Mouse (Mus musculus) bone marrow macrophage, adult 2 months (primary cell): ENCODE data around the gene Wdr54.

ENCODE experiments used
- CTCF ChIP-seq: IDR thresholded peaks from 2 replicates; pipeline ENCODE4 v1.5.1; 2012; ENCODE audit warnings: low read depth, mild to moderate bottlenecking, low read length, moderate library complexity
- POLR2A ChIP-seq: IDR thresholded peaks from 2 replicates; pipeline ENCODE4 v1.6.1; 2012; ENCODE audit warnings: mild to moderate bottlenecking, low read depth, low read length, borderline replicate concordance

- TF ChIP-seq POLR2A (no peak), CTCF (no peak)
Measured at GRCm38 (mm10) chr6:83193571-83193970, 37.4 kb upstream of the Wdr54 start.
